Mouse (Mus musculus) layer of hippocampus, adult 2 months (tissue): ENCODE results near the gene Cmtm5. TPM values are rescaled to one million over a fixed set of nuclear protein-coding genes. Genes with fewer than 3 reads are reported as not detected.

Experiments used
- DNase-seq, 2 experiments: peaks; one replicate each; pipeline ENCODE4 v3.0.0; 2022; ENCODE audit warnings: low spot score in 2 of 2
- H3K27ac ChIP-seq: fragments of 200-600 bp; 2 replicates; pipeline ENCODE4 v1.8.1; 2022
- H3K4me3 ChIP-seq: fragments of 200-600 bp; 2 replicates; pipeline ENCODE4 v1.8.1; 2022; ENCODE audit warnings: mild to moderate bottlenecking
- CTCF ChIP-seq: fragments of 200-600 bp; conservative IDR thresholded peaks from 2 replicates; pipeline ENCODE4 v1.8.1; 2022; ENCODE audit warnings: antibody characterized with exemption, mild to moderate bottlenecking, moderate library complexity
- total RNA-seq, 2 experiments: library from RNA; stranded (reverse); gene quantifications; 2 replicates each; pipeline ENCODE4 v1.2.3; 2021

The Cmtm5 gene
- total RNA-seq, 2 experiments from 2014 or later = 66.9 to 78.4 TPM

- H3K27ac ChIP-seq = no peak overlapping the region
- TF ChIP-seq CTCF = no peak
- DNase-seq = no peak
- no peak overlapping the region for H3K4me3 ChIP-seq
Measured at GRCm38 (mm10) chr14:54920076-54920685, 15.9 kb upstream of the Cmtm5 start.

- peak overlapping the region; percentile 93 for H3K27ac ChIP-seq
- peak overlapping the region; percentile 61; the same call in 1 of the 2 replicates for H3K4me3 ChIP-seq
- DNase-seq = no peak
- TF ChIP-seq CTCF = no peak
Measured at GRCm38 (mm10) chr14:54924641-54925348, 11.3 kb upstream of the Cmtm5 start.

- no peak for TF ChIP-seq CTCF
- H3K4me3 ChIP-seq = peak within 1 kb of the TSS; percentile 61
- peak within 1 kb of the TSS; percentile 93 for H3K27ac ChIP-seq
- peak in 1 of 2 experiments; percentile 42 for DNase-seq
Measured at GRCm38 (mm10) chr14:54925349-54926342, 10.4 kb upstream of the Cmtm5 start, which contains the start of gene Efs. Efs (minus strand) TSS chr14:54926126.

GRCm38 (mm10) chr14:54926401-54927158, 9.5 kb upstream of the Cmtm5 start:
- peak overlapping the region; percentile 61 for H3K4me3 ChIP-seq
- TF ChIP-seq CTCF = no peak
- DNase-seq = peak in 1 of 2 experiments; percentile 45
- H3K27ac ChIP-seq = peak overlapping the region; percentile 93

- TF ChIP-seq CTCF = no peak
- H3K27ac ChIP-seq = peak overlapping the region; percentile 93
- no peak for DNase-seq
- H3K4me3 ChIP-seq = peak overlapping the region; percentile 61; the same call in 1 of the 2 replicates
Measured at GRCm38 (mm10) chr14:54927296-54927695, 8.8 kb upstream of the Cmtm5 start.

- TF ChIP-seq CTCF = no peak
- Histone ChIP-seq H3K4me3 (no peak overlapping the region), H3K27ac (no peak overlapping the region)
- DNase-seq = no peak
Measured at GRCm38 (mm10) chr14:54929801-54930200, 6.3 kb upstream of the Cmtm5 start.

GRCm38 (mm10) chr14:54930431-54930830, 5.6 kb upstream of the Cmtm5 start:
- TF ChIP-seq CTCF = no peak
- no peak overlapping the region for H3K27ac ChIP-seq
- no peak for DNase-seq

GRCm38 (mm10) chr14:54932645-54933150, 3.4 kb upstream of the Cmtm5 start, which contains the start of gene Il25:
Il25 (plus strand) TSS chr14:54932695.
- Histone ChIP-seq H3K4me3 (no peak within 1 kb of the TSS), H3K27ac (no peak within 1 kb of the TSS)
- no peak for TF ChIP-seq CTCF
- DNase-seq = no peak

More at GRCm38 (mm10) chr14:54930431-54930830, 5.6 kb upstream of the Cmtm5 start:
- no peak overlapping the region for H3K4me3 ChIP-seq

- TF ChIP-seq CTCF = no peak
- no peak for DNase-seq
- peak overlapping the region; percentile 53 for H3K4me3 ChIP-seq
- H3K27ac ChIP-seq = peak overlapping the region; percentile 95
Measured at GRCm38 (mm10) chr14:54936831-54937160, 735 bp downstream of the Cmtm5 start.

GRCm38 (mm10) chr14:54937361-54938182, 1.5 kb downstream of the Cmtm5 start:
- H3K27ac ChIP-seq = peak overlapping the region; percentile 80

More at GRCm38 (mm10) chr14:54937361-54938182, 1.5 kb downstream of the Cmtm5 start:
- peak overlapping the region; percentile 51 for H3K4me3 ChIP-seq
- TF ChIP-seq CTCF = no peak
- DNase-seq = no peak
